Mouse (Mus musculus) CH12.LX (cell line): ENCODE measurements at regions not wholly inside any gene's neighbourhood (a gene's known extent, or its start where the extent isn't known, plus 50 kb on each side); places are given as distances from the start of the nearest gene placed in this dataset.

Experiments
- DNase-seq: peaks from one replicate; pipeline ENCODE4 v3.0.0-alpha.2; 2013; ENCODE audit errors: extremely low read depth
- H3K27ac ChIP-seq: 2 replicates; pipeline ENCODE4 v1.5.1; 2012; ENCODE audit warnings: low read depth, mild to moderate bottlenecking, control low read depth, moderate library complexity; ENCODE audit not compliant: insufficient read depth
- H3K27me3 ChIP-seq: replicated peaks from 2 replicates; pipeline ENCODE3; 2012; ENCODE audit warnings: inconsistent platforms
- H3K36me3 ChIP-seq, 2 experiments: replicated peaks in 1 of 2; 2 replicates each; pipeline versions ENCODE3 to v1.6.1; 2012; ENCODE audit warnings: inconsistent platforms in 1 of 2, low read length in 1 of 2, mild to moderate bottlenecking in 1 of 2, mixed read lengths in 1 of 2, moderate library complexity in 1 of 2; ENCODE audit not compliant: control insufficient read depth in 1 of 2, insufficient read depth in 1 of 2
- H3K4me1 ChIP-seq, 2 experiments: 2 replicates each; pipeline ENCODE4 v1.6.1; 2012; ENCODE audit warnings: inconsistent platforms in 1 of 2, moderate library complexity in 1 of 2; ENCODE audit not compliant: insufficient read depth in 2 of 2, control insufficient read depth in 1 of 2
- H3K4me2 ChIP-seq: 2 replicates; pipeline ENCODE4 v1.6.1; 2012; ENCODE audit warnings: low read depth, mild to moderate bottlenecking, control low read depth; ENCODE audit not compliant: poor library complexity, insufficient read depth, severe bottlenecking
- H3K4me3 ChIP-seq, 3 experiments: fragments of 150-350 bp in 1 of 3; sonication (generic) in 1 of 3; replicated peaks in 1 of 3; 2 replicates each; pipeline versions ENCODE3 to v1.5.1; 2011 to 2012; ENCODE audit warnings: low read depth in 2 of 3, low read length in 2 of 3, mild to moderate bottlenecking in 2 of 3, moderate library complexity in 2 of 3, control low read depth in 1 of 3, improper control_type of control experiment in 1 of 3, inconsistent platforms in 1 of 3, mixed read lengths in 1 of 3; ENCODE audit not compliant: poor library complexity in 1 of 3
- H3K79me2 ChIP-seq: replicated peaks from 2 replicates; pipeline ENCODE4 v1.6.1; 2012; ENCODE audit warnings: mild to moderate bottlenecking, moderate library complexity; ENCODE audit not compliant: control insufficient read depth, poor library complexity, insufficient read depth, severe bottlenecking; ENCODE audit errors: extremely low read depth
- H3K9ac ChIP-seq: 2 replicates; pipeline ENCODE4 v1.6.1; 2012; ENCODE audit warnings: low read depth, mild to moderate bottlenecking, control low read depth, moderate library complexity; ENCODE audit not compliant: insufficient read depth
- H3K9me3 ChIP-seq: replicated peaks from 2 replicates; pipeline ENCODE3; 2012; ENCODE audit warnings: low read length, inconsistent platforms, mixed read lengths
- BHLHE40 ChIP-seq: IDR thresholded peaks from 2 replicates; pipeline ENCODE4 v1.6.1; 2011; ENCODE audit warnings: mild to moderate bottlenecking, low read depth, low read length, improper control_type of control experiment
- CHD1 ChIP-seq: IDR thresholded peaks from 2 replicates; pipeline ENCODE4 v1.6.1; 2012; ENCODE audit warnings: low read depth, low read length, improper control_type of control experiment, inconsistent platforms
- CHD2 ChIP-seq: IDR thresholded peaks from 2 replicates; pipeline ENCODE4 v1.6.1; 2011; ENCODE audit warnings: low read length, improper control_type of control experiment
- CTCF ChIP-seq, 2 experiments: IDR thresholded peaks in 1 of 2; conservative IDR thresholded peaks in 1 of 2; 2 replicates each; pipeline ENCODE4 v1.5.1; 2011 to 2012; ENCODE audit warnings: low read depth in 2 of 2, low read length in 2 of 2, improper control_type of control experiment in 1 of 2, inconsistent platforms in 1 of 2, mild to moderate bottlenecking in 1 of 2, moderate library complexity in 1 of 2
- E2F4 ChIP-seq: IDR thresholded peaks from 2 replicates; pipeline ENCODE4 v1.6.1; 2011; ENCODE audit warnings: low read depth, low read length, improper control_type of control experiment; ENCODE audit not compliant: insufficient replicate concordance
- ELF1 ChIP-seq: IDR thresholded peaks from 2 replicates; pipeline ENCODE4 v1.6.1; 2014; ENCODE audit warnings: low read depth, mild to moderate bottlenecking, inconsistent platforms, low read length, improper control_type of control experiment
- ETS1 ChIP-seq: conservative IDR thresholded peaks from 2 replicates; pipeline ENCODE4 v1.6.1; 2012; ENCODE audit warnings: low read depth, mild to moderate bottlenecking, inconsistent platforms, low read length, improper control_type of control experiment, moderate library complexity
- GABPA ChIP-seq: IDR thresholded peaks from 2 replicates; pipeline ENCODE4 v1.6.1; 2012; ENCODE audit warnings: low read depth, low read length, improper control_type of control experiment, inconsistent platforms; ENCODE audit not compliant: insufficient replicate concordance
- IRF4 ChIP-seq: IDR thresholded peaks from 2 replicates; pipeline ENCODE4 v1.6.1; 2014; ENCODE audit warnings: low read depth, mild to moderate bottlenecking, inconsistent platforms, low read length, improper control_type of control experiment
- JUN ChIP-seq: IDR thresholded peaks from 2 replicates; pipeline ENCODE4 v1.6.1; 2011; ENCODE audit warnings: low read depth, mild to moderate bottlenecking, low read length, improper control_type of control experiment, moderate library complexity; ENCODE audit not compliant: insufficient read depth
- KAT2A ChIP-seq: IDR thresholded peaks from 2 replicates; pipeline ENCODE4 v1.6.1; 2012; ENCODE audit warnings: low read length, improper control_type of control experiment, inconsistent platforms; ENCODE audit not compliant: insufficient replicate concordance
- MAX ChIP-seq: IDR thresholded peaks from 2 replicates; pipeline ENCODE4 v1.6.1; 2011; ENCODE audit warnings: low read length, improper control_type of control experiment
- MEF2A ChIP-seq: IDR thresholded peaks from 2 replicates; pipeline ENCODE4 v1.6.1; 2014; ENCODE audit warnings: low read depth, mild to moderate bottlenecking, inconsistent platforms, low read length, improper control_type of control experiment, borderline replicate concordance
- PAX5 ChIP-seq: IDR thresholded peaks from 2 replicates; pipeline ENCODE4 v1.6.1; 2012; ENCODE audit warnings: low read length, inconsistent platforms, mixed read lengths
- POLR2AphosphoS2 ChIP-seq: IDR thresholded peaks from 2 replicates; pipeline ENCODE4 v1.6.1; 2011; ENCODE audit warnings: low read depth, low read length, improper control_type of control experiment
- RAD21 ChIP-seq: IDR thresholded peaks from 2 replicates; pipeline ENCODE4 v1.6.1; 2011; ENCODE audit warnings: low read depth, mild to moderate bottlenecking, low read length, improper control_type of control experiment, moderate library complexity
- RCOR1 ChIP-seq: conservative IDR thresholded peaks from 2 replicates; pipeline ENCODE4 v1.6.1; 2012; ENCODE audit warnings: low read depth, mild to moderate bottlenecking, inconsistent platforms, low read length, improper control_type of control experiment
- SMC3 ChIP-seq: IDR thresholded peaks from 2 replicates; pipeline ENCODE4 v1.6.1; 2011; ENCODE audit warnings: low read depth, low read length, improper control_type of control experiment
- TBP ChIP-seq: conservative IDR thresholded peaks from 2 replicates; pipeline ENCODE4 v1.6.1; 2011; ENCODE audit warnings: low read depth, low read length, improper control_type of control experiment
- TCF12 ChIP-seq: IDR thresholded peaks from 2 replicates; pipeline ENCODE4 v1.6.1; 2014; ENCODE audit warnings: low read depth, mild to moderate bottlenecking, inconsistent platforms, low read length, improper control_type of control experiment
- UBTF ChIP-seq: IDR thresholded peaks from 2 replicates; pipeline ENCODE4 v1.6.1; 2012; ENCODE audit warnings: low read depth, mild to moderate bottlenecking, inconsistent platforms, low read length, improper control_type of control experiment, moderate library complexity
- USF2 ChIP-seq: conservative IDR thresholded peaks from 2 replicates; pipeline ENCODE4 v1.6.1; 2011; ENCODE audit warnings: low read depth, low read length, improper control_type of control experiment
- ZKSCAN1 ChIP-seq: IDR thresholded peaks from 2 replicates; pipeline ENCODE4 v1.6.1; 2012; ENCODE audit warnings: low read depth, inconsistent platforms, low read length, improper control_type of control experiment, borderline replicate concordance
- ZMIZ1 ChIP-seq: IDR thresholded peaks from 2 replicates; pipeline ENCODE4 v1.6.1; 2012; ENCODE audit warnings: low read depth, mild to moderate bottlenecking, inconsistent platforms, low read length, improper control_type of control experiment
- dilution Hi-C: fragments of 300-500 bp; cut with MboI; formaldehyde crosslinking; loops from 2 replicates; pipeline ENCODE4 v1.14.3; 2020; ENCODE audit warnings: low sequenced_read_pairs; ENCODE audit not compliant: extremely low pct_unique_long_range_greater_than_20kb, extremely low pct_ligation_motif_present
- in situ Hi-C: fragments of 300-500 bp; cut with MboI; formaldehyde crosslinking; loops from 3 replicates; pipeline ENCODE4 v1.14.3; 2019; ENCODE audit warnings: low sequenced_read_pairs, low pct_ligation_motif_present, low pct_unique_long_range_greater_than_20kb, mixed read lengths

DNA sequence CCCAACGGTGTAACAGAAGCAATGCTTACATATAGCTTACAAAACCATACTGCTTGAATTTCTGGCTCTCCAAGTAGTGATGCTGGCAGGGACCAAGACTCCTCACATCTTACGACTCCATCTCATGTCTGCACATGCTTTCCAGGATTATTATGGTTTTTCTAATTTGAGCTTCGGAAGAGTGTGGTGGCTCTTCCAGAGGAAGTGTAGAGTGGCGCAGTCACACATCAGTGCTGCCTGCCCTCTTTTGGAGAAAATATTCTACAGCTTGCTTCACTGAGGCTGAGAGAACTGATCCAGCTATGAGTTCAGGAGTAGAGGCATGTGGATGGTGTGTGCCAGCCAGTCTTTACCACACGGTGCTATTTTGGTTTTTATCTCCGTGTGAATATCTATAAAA, 217.4 kb downstream of the Otol1 start:
- Histone ChIP-seq H3K9me3 (no peaks in the 10 kb centered on the region), H3K27me3 (no peaks in the 10 kb centered on the region), H3K4me1 (peaks cover 5 to 47% of the 10 kb centered on the region in 2 experiments; a peak in 3 of 4 replicates), H3K79me2 (no peaks in the 10 kb centered on the region), H3K4me3 (no peak overlapping the region), H3K4me2 (no peak overlapping the region), H3K27ac (no peak overlapping the region), H3K9ac (no peak overlapping the region), H3K36me3 (no peaks in the 10 kb centered on the region)
- in situ Hi-C loops = loop anchor here (5.0 to 25.0 kb wide), 2 partner anchors 87 to 162 kb away; no protein-coding TSS in a partner anchor
- dilution Hi-C loops = no loop called here
- TF ChIP-seq SMC3 (no peak), ZKSCAN1 (no peak), BHLHE40 (no peak), CHD2 (no peak)
- no peak for DNase-seq

DNA sequence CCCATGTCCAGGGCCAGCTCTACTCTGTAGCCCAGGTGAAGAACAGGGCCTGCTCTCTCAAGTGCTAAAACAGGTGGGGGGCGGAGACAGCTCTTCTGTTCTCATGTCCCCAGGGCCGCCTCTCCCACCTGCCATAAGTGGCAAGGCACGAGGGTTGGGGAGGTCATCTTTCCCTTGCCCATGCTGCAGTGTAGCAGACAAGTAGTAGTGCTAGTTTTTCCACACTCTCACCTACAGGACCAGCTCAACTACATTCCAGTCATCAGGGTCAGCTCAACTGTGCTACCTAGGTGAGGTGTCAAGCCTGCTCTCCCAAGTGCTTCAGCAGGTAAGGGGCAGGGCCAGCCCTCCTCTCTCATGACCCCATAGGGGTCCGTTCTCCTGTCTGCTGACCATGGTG, 219.8 kb downstream of the Otol1 start:
- in situ Hi-C loops (no loop called here), dilution Hi-C loops (no loop called here)
- no peak for TF ChIP-seq RCOR1
- TF ChIP-seq IRF4 = no peak
- no peak for TF ChIP-seq PAX5
- no peak for TF ChIP-seq ETS1
- TF ChIP-seq RAD21 = no peak
- no peaks in the 10 kb centered on the region for H3K79me2 ChIP-seq
- peaks cover 2 to 36% of the 10 kb centered on the region in 2 experiments; a peak in 3 of 4 replicates for H3K4me1 ChIP-seq
- DNase-seq = no peak
- no peak overlapping the region for H3K4me3 ChIP-seq
- no peaks in the 10 kb centered on the region for H3K36me3 ChIP-seq
- H3K9me3 ChIP-seq = no peaks in the 10 kb centered on the region
- H3K4me2 ChIP-seq = no peak overlapping the region
- no peak overlapping the region for H3K27ac ChIP-seq
- no peak overlapping the region for H3K9ac ChIP-seq
- H3K27me3 ChIP-seq = no peaks in the 10 kb centered on the region

DNA sequence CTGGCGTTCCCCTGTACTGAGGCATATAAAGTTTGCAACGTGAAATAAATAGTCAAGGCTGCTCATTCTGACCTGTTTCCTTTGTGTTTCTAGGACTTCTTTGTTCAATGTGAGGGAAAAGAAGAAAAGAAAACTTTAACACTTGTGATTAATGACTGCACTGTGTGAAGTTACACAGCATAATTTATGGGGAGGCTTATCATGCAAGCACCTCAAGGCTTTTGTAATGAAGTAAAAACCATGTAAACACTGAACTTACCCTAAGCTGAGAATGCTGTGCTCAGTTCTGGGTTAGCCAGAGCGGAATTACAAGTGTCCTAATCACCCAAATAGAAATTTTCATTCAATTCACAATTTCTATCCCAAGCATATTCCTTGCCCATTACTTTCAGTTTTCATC, 241.2 kb downstream of the Otol1 start:
- Histone ChIP-seq H3K4me3 (no peak overlapping the region), H3K27me3 (no peaks in the 10 kb centered on the region), H3K79me2 (no peaks in the 10 kb centered on the region), H3K9me3 (no peaks in the 10 kb centered on the region), H3K4me1 (peaks cover 0 to 4% of the 10 kb centered on the region in 2 experiments; a peak in 1 of 4 replicates), H3K4me2 (no peak overlapping the region), H3K27ac (no peak overlapping the region), H3K36me3 (no peaks in the 10 kb centered on the region), H3K9ac (no peak overlapping the region)
- dilution Hi-C loops (no loop called here), in situ Hi-C loops (no loop called here)
- TF ChIP-seq MAX (no peak), GABPA (no peak), JUN (no peak), KAT2A (no peak), USF2 (no peak), ELF1 (no peak), ZMIZ1 (no peak), TCF12 (no peak), UBTF (no peak), BHLHE40 (no peak), SMC3 (no peak), E2F4 (no peak), POLR2AphosphoS2 (no peak), MEF2A (no peak), CTCF (conservative IDR thresholded peaks at IDR 0.05 in 1 of 2, IDR thresholded peaks at IDR 0.05 in 1 of 2; ENCODE audit: low read depth in 2 of 2, low read length in 2 of 2) (no peak), RCOR1 (no peak), TBP (no peak), CHD1 (no peak)
- no peak for DNase-seq
